ENCODE assay signal across 11 mouse cellular contexts in genomic region chr6:53584718-53585405, GRCm38 (mm10).
A peak's percentile ranks its signal among the peaks of the same experiment; 100 is the strongest.
DNase-seq lines count a peak whose midpoint lies in the region; TF ChIP-seq lines count a peak whose summit lies in the region.
"Had no signal": no experiment of that assay in that cellular context is flagged by ENCODE, and none has a peak within 500 bp of the region (broad histone marks: within the 10 kb centered on the region; RNA-seq: fewer than 3 reads in every experiment).

No protein-coding gene starts in this region.

- H3K27ac ChIP-seq in left cerebral cortex, adult 2 months: peak overlapping the region; percentile 18
- H3K27ac ChIP-seq: liver, embryonic 13.5 days; neural tube, embryonic 12.5 days had no signal

- H3K4me3 ChIP-seq in left cerebral cortex, adult 2 months: no peak overlapping the region
- H3K4me3 ChIP-seq: forebrain, embryonic 15.5 days; liver, embryonic 13.5 days; neural tube, embryonic 12.5 days had no signal

- no peak for DNase-seq in left cerebral cortex, adult 2 months (ENCODE audit: extremely low spot score in 1 of 2, low spot score in 2 of 2)
- DNase-seq in left cerebral cortex, adult 11 months (ENCODE audit: low spot score): no peak
- peak; percentile 53 for DNase-seq in T-cell, adult 2 months (ENCODE audit: low spot score)
- DNase-seq in layer of hippocampus, adult 9-10 months (ENCODE audit: low spot score): peak; percentile 49
- peak; percentile 26 to 36 for DNase-seq in thymus, postnatal 10 days (ENCODE audit: low spot score in 2 of 2)
- DNase-seq in cerebellum, adult 9-10 months: no peak
- no peak for DNase-seq in heart, adult 11 months
- DNase-seq: kidney, postnatal 4 days; liver, embryonic 13.5 days had no signal

- no peak for TF ChIP-seq CTCF in left cerebral cortex, adult 2 months (IDR thresholded peaks at IDR 0.05)

- intact Hi-C loops in left cerebral cortex, adult 2 months (cut with DNase I): loop anchor here (10.0 kb wide), 1 partner anchor 520 kb away; the partner anchor contains the start of gene Jazf1

Comparison
In these comparisons a context has a peak if more than half of its experiments do, and no peak if none do; other contexts are left out.
1. DNase-seq: peak in T-cell, adult 2 months (single experiment), layer of hippocampus, adult 9-10 months (single experiment) and thymus, postnatal 10 days (2 of 2); none in left cerebral cortex, adult 2 months (0 of 2), left cerebral cortex, adult 11 months (single experiment), cerebellum, adult 9-10 months (single experiment) and heart, adult 11 months (single experiment).